Mouse (Mus musculus): ENCODE data around the gene Ovol2.
A peak's percentile ranks its signal among the peaks of the same experiment; 100 is the strongest.

The Ovol2 gene

GRCm38 (mm10) chr2:144337230-144337629 is 5.3 kb upstream of the Ovol2 start:
- Histone ChIP-seq H3K36me3 (ENCODE audit: control insufficient read depth, insufficient read depth, low read length, poor library complexity, severe bottlenecking) (no peaks in the 10 kb centered on the region; the same call in 1 of the 2 replicates), H3K27me3 (ENCODE audit: control insufficient read depth, insufficient read depth, low read length, poor library complexity, severe bottlenecking) (no peaks in the 10 kb centered on the region)
- DNase-seq (ENCODE audit: low read depth, low spot score): no peak

- no peak for DNase-seq (ENCODE audit: low read depth, low spot score)
Observed at GRCm38 (mm10) chr2:144333138-144333842, 1.3 kb upstream of the Ovol2 start.

GRCm38 (mm10) chr2:144332486-144332885 is 540 bp upstream of the Ovol2 start:
- no peak for DNase-seq (ENCODE audit: low read depth, low spot score)
- no peaks in the 10 kb centered on the region for H3K36me3 ChIP-seq (ENCODE audit: control insufficient read depth, insufficient read depth, low read length, poor library complexity, severe bottlenecking)
- H3K27me3 ChIP-seq (ENCODE audit: control insufficient read depth, insufficient read depth, low read length, poor library complexity, severe bottlenecking): peaks cover 1% of the 10 kb centered on the region; the same call in 1 of the 2 replicates

More at GRCm38 (mm10) chr2:144333138-144333842, 1.3 kb upstream of the Ovol2 start:
- peaks cover 1% of the 10 kb centered on the region; the same call in 1 of the 2 replicates for H3K27me3 ChIP-seq (ENCODE audit: control insufficient read depth, insufficient read depth, low read length, poor library complexity, severe bottlenecking)
- H3K36me3 ChIP-seq (ENCODE audit: control insufficient read depth, insufficient read depth, low read length, poor library complexity, severe bottlenecking): no peaks in the 10 kb centered on the region

GRCm38 (mm10) chr2:144330960-144331371 is 980 bp downstream of the Ovol2 start:
- DNase-seq (ENCODE audit: low read depth, low spot score): peak; percentile 30
- Histone ChIP-seq H3K36me3 (ENCODE audit: control insufficient read depth, insufficient read depth, low read length, poor library complexity, severe bottlenecking) (no peaks in the 10 kb centered on the region), H3K27me3 (ENCODE audit: control insufficient read depth, insufficient read depth, low read length, poor library complexity, severe bottlenecking) (peaks cover 1% of the 10 kb centered on the region; the same call in 1 of the 2 replicates)

GRCm38 (mm10) chr2:144330352-144330959 is 1.5 kb downstream of the Ovol2 start:
- no peak for DNase-seq (ENCODE audit: low read depth, low spot score)
- Histone ChIP-seq H3K27me3 (ENCODE audit: control insufficient read depth, insufficient read depth, low read length, poor library complexity, severe bottlenecking) (peaks cover 1% of the 10 kb centered on the region; the same call in 1 of the 2 replicates), H3K36me3 (ENCODE audit: control insufficient read depth, insufficient read depth, low read length, poor library complexity, severe bottlenecking) (no peaks in the 10 kb centered on the region)

GRCm38 (mm10) chr2:144329937-144330336 is 2.0 kb downstream of the Ovol2 start:
- Histone ChIP-seq H3K27me3 (ENCODE audit: control insufficient read depth, insufficient read depth, low read length, poor library complexity, severe bottlenecking) (peaks cover 1% of the 10 kb centered on the region; the same call in 1 of the 2 replicates), H3K36me3 (ENCODE audit: control insufficient read depth, insufficient read depth, low read length, poor library complexity, severe bottlenecking) (no peaks in the 10 kb centered on the region)
- no peak for DNase-seq (ENCODE audit: low read depth, low spot score)

- Histone ChIP-seq H3K36me3 (ENCODE audit: control insufficient read depth, insufficient read depth, low read length, poor library complexity, severe bottlenecking) (no peaks in the 10 kb centered on the region), H3K27me3 (ENCODE audit: control insufficient read depth, insufficient read depth, low read length, poor library complexity, severe bottlenecking) (peaks cover 1% of the 10 kb centered on the region; the same call in 1 of the 2 replicates)
- DNase-seq (ENCODE audit: low read depth, low spot score): no peak
Observed at GRCm38 (mm10) chr2:144329451-144329850, 2.5 kb downstream of the Ovol2 start.

- no peak for DNase-seq (ENCODE audit: low read depth, low spot score)
- H3K36me3 ChIP-seq (ENCODE audit: control insufficient read depth, insufficient read depth, low read length, poor library complexity, severe bottlenecking): no peaks in the 10 kb centered on the region
- no peaks in the 10 kb centered on the region; the same call in 1 of the 2 replicates for H3K27me3 ChIP-seq (ENCODE audit: control insufficient read depth, insufficient read depth, low read length, poor library complexity, severe bottlenecking)
Observed at GRCm38 (mm10) chr2:144324218-144324617, 7.7 kb downstream of the Ovol2 start.

GRCm38 (mm10) chr2:144311372-144311771 is 20.6 kb downstream of the Ovol2 start:
- no peak for DNase-seq (ENCODE audit: low read depth, low spot score)
- H3K27me3 ChIP-seq (ENCODE audit: control insufficient read depth, insufficient read depth, low read length, poor library complexity, severe bottlenecking): no peaks in the 10 kb centered on the region

GRCm38 (mm10) chr2:144310273-144310672 is 21.7 kb downstream of the Ovol2 start:
- Histone ChIP-seq H3K36me3 (ENCODE audit: control insufficient read depth, insufficient read depth, low read length, poor library complexity, severe bottlenecking) (no peaks in the 10 kb centered on the region), H3K27me3 (ENCODE audit: control insufficient read depth, insufficient read depth, low read length, poor library complexity, severe bottlenecking) (no peaks in the 10 kb centered on the region)
- DNase-seq (ENCODE audit: low read depth, low spot score): no peak

More at GRCm38 (mm10) chr2:144311372-144311771, 20.6 kb downstream of the Ovol2 start:
- H3K36me3 ChIP-seq (ENCODE audit: control insufficient read depth, insufficient read depth, low read length, poor library complexity, severe bottlenecking): no peaks in the 10 kb centered on the region

GRCm38 (mm10) chr2:144308561-144308960 is 23.4 kb downstream of the Ovol2 start:
- no peaks in the 10 kb centered on the region for H3K27me3 ChIP-seq (ENCODE audit: control insufficient read depth, insufficient read depth, low read length, poor library complexity, severe bottlenecking)
- H3K36me3 ChIP-seq (ENCODE audit: control insufficient read depth, insufficient read depth, low read length, poor library complexity, severe bottlenecking): no peaks in the 10 kb centered on the region
- DNase-seq (ENCODE audit: low read depth, low spot score): no peak

GRCm38 (mm10) chr2:144305721-144306294 is 26.1 kb downstream of the Ovol2 start:
- H3K27me3 ChIP-seq (ENCODE audit: control insufficient read depth, insufficient read depth, low read length, poor library complexity, severe bottlenecking): no peaks in the 10 kb centered on the region
- DNase-seq (ENCODE audit: low read depth, low spot score): no peak

GRCm38 (mm10) chr2:144301101-144301500 is 30.8 kb downstream of the Ovol2 start:
- Histone ChIP-seq H3K27me3 (ENCODE audit: control insufficient read depth, insufficient read depth, low read length, poor library complexity, severe bottlenecking) (no peaks in the 10 kb centered on the region), H3K36me3 (ENCODE audit: control insufficient read depth, insufficient read depth, low read length, poor library complexity, severe bottlenecking) (no peaks in the 10 kb centered on the region)
- no peak for DNase-seq (ENCODE audit: low read depth, low spot score)

More at GRCm38 (mm10) chr2:144305721-144306294, 26.1 kb downstream of the Ovol2 start:
- H3K36me3 ChIP-seq (ENCODE audit: control insufficient read depth, insufficient read depth, low read length, poor library complexity, severe bottlenecking): no peaks in the 10 kb centered on the region

- H3K36me3 ChIP-seq (ENCODE audit: control insufficient read depth, insufficient read depth, low read length, poor library complexity, severe bottlenecking): no peaks in the 10 kb centered on the region
- no peaks in the 10 kb centered on the region for H3K27me3 ChIP-seq (ENCODE audit: control insufficient read depth, insufficient read depth, low read length, poor library complexity, severe bottlenecking)
- peak; percentile 12 for DNase-seq (ENCODE audit: low read depth, low spot score)
Observed at GRCm38 (mm10) chr2:144299749-144300669, 31.9 kb downstream of the Ovol2 start.

All from splenic B cell, adult 2 months (primary cell).